Mouse (Mus musculus): Measurements from ENCODE around the gene Pde10a.

- no peak for TF ChIP-seq CTCF (IDR thresholded peaks at IDR 0.05)
- no peak for TF ChIP-seq EP300 (IDR thresholded peaks at IDR 0.05; ENCODE audit: insufficient read depth, low read depth, low read length)
- TF ChIP-seq POLR2A (IDR thresholded peaks at IDR 0.05; ENCODE audit: insufficient read depth, low read depth, low read length), result no peak
Measured at GRCm38 (mm10) chr17:8631701-8632100, 106.5 kb downstream of the Pde10a start.
